ENCODE assay signal across 21 mouse cellular contexts in genomic region chrX:42250342-42250741, GRCm38 (mm10).
"Had no signal": no experiment of that assay in that cellular context is flagged by ENCODE, and none has a peak within 500 bp of the region (broad histone marks: within the 10 kb centered on the region; RNA-seq: fewer than 3 reads in every experiment).

No protein-coding gene starts in this region.

- H3K36me3 ChIP-seq: midbrain, embryonic 15.5 days; neural tube, embryonic 12.5 days; stomach, embryonic 15.5 days had no signal

- H3K4me1 ChIP-seq: lung, embryonic 15.5 days; midbrain, embryonic 13.5 days; midbrain, embryonic 15.5 days; neural tube, embryonic 12.5 days; stomach, embryonic 15.5 days had no signal

- DNase-seq: liver, postnatal 0 days; lung, adult 2 months; lung, postnatal 14 days; lung, postnatal 36 days; retina, postnatal 1 day; right cerebral cortex, adult 18-20 months; right cerebral cortex, postnatal 25 days; right cerebral cortex, postnatal 4 days; thymus, adult 2 months; thymus, postnatal 25 days; thymus, postnatal 4 days had no signal

- H3K27ac ChIP-seq: lung, embryonic 15.5 days; macrophage; midbrain, embryonic 13.5 days; midbrain, embryonic 15.5 days; neural tube, embryonic 12.5 days; stomach, embryonic 15.5 days; stomach, postnatal 0 days had no signal

- H3K9ac ChIP-seq: liver, postnatal 0 days; lung, embryonic 15.5 days; midbrain, embryonic 13.5 days; midbrain, embryonic 15.5 days; neural tube, embryonic 12.5 days; stomach, embryonic 15.5 days had no signal

- H3K4me2 ChIP-seq: lung, embryonic 15.5 days; midbrain, embryonic 11.5 days; midbrain, embryonic 13.5 days; midbrain, embryonic 15.5 days; neural tube, embryonic 12.5 days; stomach, embryonic 15.5 days had no signal

- ATAC-seq: liver, postnatal 0 days; lung, postnatal 0 days; midbrain, embryonic 13.5 days; midbrain, embryonic 15.5 days had no signal

- H3K27me3 ChIP-seq: lung, embryonic 15.5 days; megakaryocyte, embryonic 14.5 days; midbrain, embryonic 13.5 days; midbrain, embryonic 15.5 days; neural tube, embryonic 12.5 days; stomach, embryonic 15.5 days had no signal

- H3K4me3 ChIP-seq: lung, embryonic 15.5 days; megakaryocyte, embryonic 14.5 days; midbrain, embryonic 13.5 days; midbrain, embryonic 15.5 days; neural tube, embryonic 12.5 days; stomach, embryonic 15.5 days had no signal

- H3K9me3 ChIP-seq: lung, embryonic 15.5 days; megakaryocyte, embryonic 14.5 days; midbrain, embryonic 13.5 days; midbrain, embryonic 15.5 days; neural tube, embryonic 12.5 days; stomach, embryonic 15.5 days had no signal
